Mouse (Mus musculus): Measurements from ENCODE around the gene Sec14l1.

The Sec14l1 gene

GRCm38 (mm10) chr11:117185076-117185933 lies 70.3 kb downstream of the Sec14l1 start:
- DNase-seq, result no peak

GRCm38 (mm10) chr11:117191524-117191923 lies 76.6 kb downstream of the Sec14l1 start:
- DNase-seq, result no peak

GRCm38 (mm10) chr11:117194475-117194937 lies 79.5 kb downstream of the Sec14l1 start:
- DNase-seq, result no peak

- DNase-seq, result no peak
These were observed 80.6 kb downstream of the Sec14l1 start for GRCm38 (mm10) chr11:117195616-117196015.

- DNase-seq, result no peak
These were observed 81.7 kb downstream of the Sec14l1 start for GRCm38 (mm10) chr11:117196681-117197080.

- no peak for DNase-seq
These were observed 83.2 kb downstream of the Sec14l1 start for GRCm38 (mm10) chr11:117198122-117198521.

GRCm38 (mm10) chr11:117199282-117200175 lies 84.6 kb downstream of the Sec14l1 start, which contains the start of gene Sept9:
TSS of gene Sept9 (plus strand) at chr11:117199661.
- DNase-seq, result no peak

GRCm38 (mm10) chr11:117201846-117202245 lies 86.9 kb downstream of the Sec14l1 start:
- no peak for DNase-seq

- no peak for DNase-seq
These were observed 89.6 kb downstream of the Sec14l1 start for GRCm38 (mm10) chr11:117204606-117205005.

- DNase-seq, result peak in 1 of 2 experiments; percentile 46
These were observed 90.1 kb downstream of the Sec14l1 start for GRCm38 (mm10) chr11:117205042-117205441.

- DNase-seq, result no peak
These were observed 90.5 kb downstream of the Sec14l1 start for GRCm38 (mm10) chr11:117205447-117205846.

GRCm38 (mm10) chr11:117207436-117207835 lies 92.5 kb downstream of the Sec14l1 start:
- no peak for DNase-seq

- peak; percentile 65 to 71 for DNase-seq
These were observed 93.2 kb downstream of the Sec14l1 start for GRCm38 (mm10) chr11:117208151-117208673.

Measured in cerebellum, postnatal 14 days (tissue).